Mouse (Mus musculus) cerebellum, adult 2 months (tissue): Measurements from ENCODE around the gene Sppl3.

Source experiments
- CTCF ChIP-seq: fragments of 200-500 bp; IDR thresholded peaks from 2 replicates; pipeline ENCODE4 v1.5.1; 2011; ENCODE audit warnings: low read depth, mild to moderate bottlenecking, control low read depth, low read length, moderate library complexity, borderline replicate concordance; ENCODE audit not compliant: insufficient read depth
- POLR2A ChIP-seq: fragments of 200-500 bp; IDR thresholded peaks from 2 replicates; pipeline ENCODE4 v1.6.1; 2011; ENCODE audit warnings: low read length, control low read depth, borderline replicate concordance; ENCODE audit not compliant: insufficient read depth

- no peak for TF ChIP-seq POLR2A
- TF ChIP-seq CTCF: no peak
These were observed 16.2 kb downstream of the Sppl3 start for GRCm38 (mm10) chr5:115027109-115027508.
